14 mouse cellular contexts compared by ENCODE assay signal in the genomic region with DNA sequence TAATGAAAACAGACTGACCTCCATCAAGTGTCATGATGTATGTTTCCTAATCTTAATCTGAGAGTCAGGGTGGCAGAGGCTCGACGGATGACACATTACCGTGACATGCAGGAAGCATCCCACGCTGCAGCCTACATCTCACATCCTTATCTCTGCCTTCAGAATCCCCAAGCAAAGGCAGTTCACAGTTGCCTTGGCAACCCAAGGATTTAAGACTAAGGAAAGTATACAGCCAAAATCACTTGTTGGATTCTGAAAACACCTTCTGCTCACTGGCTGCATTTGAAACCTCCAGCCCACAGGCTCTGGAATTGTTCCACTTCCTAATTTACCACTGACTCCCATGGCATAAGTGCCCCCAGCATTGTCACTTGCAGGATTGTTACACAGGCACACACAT. TPM values are rescaled to one million over a fixed set of nuclear protein-coding genes. Genes with fewer than 3 reads are reported as not detected.
A peak's percentile ranks its signal among the peaks of the same experiment; 100 is the strongest.
DNase-seq lines count a peak whose midpoint lies in the region; ATAC-seq and TF ChIP-seq lines count a peak whose summit lies in the region.
"Had no signal": no experiment of that assay in that cellular context is flagged by ENCODE, and none has a peak within 500 bp of the region (broad histone marks: within the 10 kb centered on the region; RNA-seq: fewer than 3 reads in every experiment).

No protein-coding gene starts in this region.

- TF ChIP-seq CTCF in gastrocnemius, adult 2 months (IDR thresholded peaks at IDR 0.05) = no peak

- WGBS in heart, embryonic 14.5 days = 22% methylated on average over 4 of the region's 4 CpGs

- DNase-seq in heart, adult 9 months (ENCODE audit: low spot score in 2 of 2) = no peak
- DNase-seq in frontal cortex, postnatal 14 days (ENCODE audit: low spot score in 2 of 2) = peak; percentile 26 to 52
- peak; percentile 58 for DNase-seq in liver
- DNase-seq in right cerebral cortex, postnatal 36 days (ENCODE audit: low spot score in 2 of 2) = peak; percentile 62 to 78
- DNase-seq in gastrocnemius, adult 2 months = no peak
- no peak for DNase-seq in adrenal gland, postnatal 10 days
- DNase-seq: cerebellum, adult 8-10 months; gastrocnemius, postnatal 14 days had no signal

- 0 out of 4 replicates have a peak overlapping the region, but pooled peaks have one; percentile 1 to 10 for H3K27ac ChIP-seq in heart, embryonic 14.5 days (replicated peaks in 1 of 2; ENCODE audit: control insufficient read depth in 1 of 2, insufficient read depth in 1 of 2, low read depth in 2 of 2, low read length in 2 of 2)
- H3K27ac ChIP-seq in gastrocnemius, adult 2 months = no peak overlapping the region; the same call in 1 of the 2 replicates
- H3K27ac ChIP-seq: hindbrain, embryonic 12.5 days; kidney, postnatal 0 days had no signal

- H3K9me3 ChIP-seq in heart, embryonic 14.5 days (ENCODE audit: control insufficient read depth, low read length) = no peaks in the 10 kb centered on the region
- H3K9me3 ChIP-seq: hindbrain, embryonic 12.5 days had no signal

- peaks cover 20% of the 10 kb centered on the region for H3K36me3 ChIP-seq in heart, embryonic 14.5 days (ENCODE audit: control insufficient read depth, insufficient read depth, low read length)

- H3K4me3 ChIP-seq in heart, embryonic 14.5 days (ENCODE audit: control insufficient read depth in 1 of 2, insufficient read depth in 1 of 2, low read depth in 1 of 2, low read length in 2 of 2) = no peak overlapping the region
- H3K4me3 ChIP-seq in gastrocnemius, adult 2 months = no peak overlapping the region
- H3K4me3 ChIP-seq: hindbrain, embryonic 12.5 days had no signal

- H3K9ac ChIP-seq in heart, embryonic 14.5 days (ENCODE audit: low read length) = no peak overlapping the region
- H3K9ac ChIP-seq: hindbrain, embryonic 12.5 days had no signal

- H3K27me3 ChIP-seq in heart, embryonic 14.5 days (ENCODE audit: control insufficient read depth, insufficient read depth, low read length) = no peaks in the 10 kb centered on the region
- H3K27me3 ChIP-seq: hindbrain, embryonic 12.5 days had no signal

- H3K4me1 ChIP-seq in heart, embryonic 14.5 days (ENCODE audit: control insufficient read depth in 2 of 2, insufficient read depth in 2 of 2, low read length in 2 of 2) = peaks cover 36 to 68% of the 10 kb centered on the region in 2 experiments

- intact Hi-C loops in gastrocnemius, adult 2 months (cut with DNase I) = no loop called here

- no peak overlapping the region for H3K4me2 ChIP-seq in heart, embryonic 14.5 days (ENCODE audit: low read length)
- H3K4me2 ChIP-seq: hindbrain, embryonic 12.5 days had no signal

- no peak for ATAC-seq in heart, embryonic 14.5 days (ENCODE audit: insufficient number of reproducible peaks, insufficient read depth, low FRiP score, low read depth)
- no peak for ATAC-seq in granulocyte monocyte progenitor cell, adult 5-6 weeks (replicated peaks; ENCODE audit: poor library complexity, severe bottlenecking)
- ATAC-seq: CD4-positive, CD25-positive, alpha-beta regulatory T cell, adult 4 months; lung, postnatal 0 days had no signal

RNA-seq across cellular contexts. Expression of gene Zbtb46, which starts 38.8 kb away (rescaled TPM):
- 8.8 and 10.6 TPM in 2 replicates for polyA plus RNA-seq in heart, embryonic 14.5 days (2014; fragmentation: Nextera tagmentation; extraction: Ambion mirVana)
- total RNA-seq in gastrocnemius, adult 2 months (2021) = 1 to 10 TPM; 4.9 to 6.7 TPM
- total RNA-seq in granulocyte monocyte progenitor cell, adult 5-6 weeks (2014; fragmentation: Nextera tagmentation) = 1.1 TPM in 1 of 2 replicates, not detected in the other
- 0.13 and 0.15 TPM in 2 replicates for total RNA-seq in granulocyte monocyte progenitor cell, adult 5-6 weeks (2017)
- total RNA-seq in adrenal gland, postnatal 10 days (2021) = 10 to 100 TPM; 17.2 to 23.6 TPM

RNA-seq across cellular contexts. Expression of gene Lime1, which starts 40.5 kb away (rescaled TPM):
- 13.6 and 13.7 TPM in 2 replicates for polyA plus RNA-seq in heart, embryonic 14.5 days (2014; fragmentation: Nextera tagmentation; extraction: Ambion mirVana)
- total RNA-seq in gastrocnemius, adult 2 months (2021) = 1 to 10 TPM; 5.8 to 6.2 TPM
- total RNA-seq in granulocyte monocyte progenitor cell, adult 5-6 weeks (2014; fragmentation: Nextera tagmentation) = 24.1 and 24.9 TPM in 2 replicates
- 6.9 and 20.8 TPM in 2 replicates for total RNA-seq in granulocyte monocyte progenitor cell, adult 5-6 weeks (2017)
- total RNA-seq in adrenal gland, postnatal 10 days (2021) = 10 to 100 TPM in 1 of 2 experiments, 1 to 10 TPM in 1; 8.8 to 19.2 TPM

RNA-seq across cellular contexts. Expression of gene Arfrp1, which starts 55.2 kb away (rescaled TPM):
- 42.8 and 46.9 TPM in 2 replicates for polyA plus RNA-seq in heart, embryonic 14.5 days (2014; fragmentation: Nextera tagmentation; extraction: Ambion mirVana)
- total RNA-seq in gastrocnemius, adult 2 months (2021) = 10 to 100 TPM; 23.6 to 30.8 TPM
- 34.1 and 43.2 TPM in 2 replicates for total RNA-seq in granulocyte monocyte progenitor cell, adult 5-6 weeks (2014; fragmentation: Nextera tagmentation)
- total RNA-seq in granulocyte monocyte progenitor cell, adult 5-6 weeks (2017) = 38.6 and 39.2 TPM in 2 replicates
- 10 to 100 TPM; 37.9 to 48.2 TPM for total RNA-seq in adrenal gland, postnatal 10 days (2021)

RNA-seq across cellular contexts. Expression of gene Zgpat, which starts 55.7 kb away (rescaled TPM):
- polyA plus RNA-seq in heart, embryonic 14.5 days (2014; fragmentation: Nextera tagmentation; extraction: Ambion mirVana) = 26.3 and 26.5 TPM in 2 replicates
- 10 to 100 TPM; 13.7 to 14.8 TPM for total RNA-seq in gastrocnemius, adult 2 months (2021)
- 12.8 and 18.3 TPM in 2 replicates for total RNA-seq in granulocyte monocyte progenitor cell, adult 5-6 weeks (2014; fragmentation: Nextera tagmentation)
- total RNA-seq in granulocyte monocyte progenitor cell, adult 5-6 weeks (2017) = 29.8 and 35.7 TPM in 2 replicates
- total RNA-seq in adrenal gland, postnatal 10 days (2021) = 10 to 100 TPM; 26.1 to 37.0 TPM

Comparison
In these comparisons a context has a peak if more than half of its experiments do, and no peak if none do; other contexts are left out.
1. DNase-seq: peak in frontal cortex, postnatal 14 days (2 of 2), liver (single experiment) and right cerebral cortex, postnatal 36 days (2 of 2); none in heart, adult 9 months (0 of 2), gastrocnemius, adult 2 months (single experiment) and adrenal gland, postnatal 10 days (single experiment).